ENCODE assay signal across 19 mouse cellular contexts in genomic region chr4:125897707-125898106, GRCm38 (mm10).
DNase-seq lines count a peak whose midpoint lies in the region; ATAC-seq and TF ChIP-seq lines count a peak whose summit lies in the region.
"Had no signal": no experiment of that assay in that cellular context is flagged by ENCODE, and none has a peak within 500 bp of the region (broad histone marks: within the 10 kb centered on the region; RNA-seq: fewer than 3 reads in every experiment).

No protein-coding gene starts in this region.

- 0 out of 2 replicates have a peak, but pooled peaks cover 4% of the 10 kb centered on the region for H3K4me1 ChIP-seq in heart, embryonic 11.5 days (ENCODE audit: control insufficient read depth, insufficient read depth, low read length)
- no peaks in the 10 kb centered on the region for H3K4me1 ChIP-seq in lung, embryonic 15.5 days
- no peaks in the 10 kb centered on the region for H3K4me1 ChIP-seq in lung, postnatal 0 days (ENCODE audit: insufficient read depth, low read depth, low read length)
- H3K4me1 ChIP-seq in liver, embryonic 14.5 days (replicated peaks; ENCODE audit: control insufficient read depth in 2 of 2, insufficient read depth in 2 of 2, low read length in 1 of 2): no peaks in the 10 kb centered on the region; a peak in 1 of 4 replicates
- peaks cover 18% of the 10 kb centered on the region; the same call in 1 of the 2 replicates for H3K4me1 ChIP-seq in midbrain, embryonic 16.5 days (ENCODE audit: control insufficient read depth, insufficient read depth, low read length)

- H3K4me3 ChIP-seq in heart, embryonic 11.5 days (ENCODE audit: low read depth, low read length): no peak overlapping the region
- no peak overlapping the region for H3K4me3 ChIP-seq in lung, embryonic 15.5 days
- H3K4me3 ChIP-seq in lung, postnatal 0 days (ENCODE audit: low read depth, low read length): no peak overlapping the region
- H3K4me3 ChIP-seq in liver, embryonic 14.5 days (ENCODE audit: insufficient read depth in 1 of 2, low read depth in 2 of 2, low read length in 2 of 2): no peak overlapping the region
- no peak overlapping the region for H3K4me3 ChIP-seq in midbrain, embryonic 16.5 days (ENCODE audit: low read depth, low read length)
- H3K4me3 ChIP-seq: erythroblast, embryonic 14.5 days; forebrain, embryonic 12.5 days; heart, embryonic 13.5 days; hindbrain, embryonic 15.5 days; intestine, embryonic 15.5 days; limb, embryonic 10.5 days had no signal

- no peak overlapping the region for H3K27ac ChIP-seq in heart, embryonic 11.5 days (ENCODE audit: low read depth, low read length)
- no peak overlapping the region for H3K27ac ChIP-seq in lung, embryonic 15.5 days
- H3K27ac ChIP-seq in lung, postnatal 0 days (ENCODE audit: low read length): no peak overlapping the region
- H3K27ac ChIP-seq in liver, embryonic 14.5 days: no peak overlapping the region
- no peak overlapping the region for H3K27ac ChIP-seq in midbrain, embryonic 16.5 days (ENCODE audit: low read length)
- H3K27ac ChIP-seq: forebrain, embryonic 12.5 days; heart, embryonic 13.5 days; hindbrain, embryonic 15.5 days; intestine, embryonic 15.5 days; limb, embryonic 10.5 days had no signal

- no peak for DNase-seq in heart, postnatal 10 days
- DNase-seq in lung, postnatal 0 days (ENCODE audit: low spot score): no peak
- no peak for DNase-seq in liver, embryonic 14.5 days (ENCODE audit: low read depth in 3 of 3, low spot score in 3 of 3)
- DNase-seq in urinary bladder, postnatal 4 days (ENCODE audit: low spot score in 2 of 2): no peak
- DNase-seq: adrenal gland, postnatal 36 days; cerebellum, adult 11 months; heart, postnatal 36 days; kidney, adult 8-10 months; kidney, postnatal 14 days; lung, postnatal 14 days had no signal

- no peaks in the 10 kb centered on the region for H3K9me3 ChIP-seq in heart, embryonic 11.5 days (replicated peaks; ENCODE audit: control insufficient read depth, low read length)
- no peaks in the 10 kb centered on the region for H3K9me3 ChIP-seq in lung, embryonic 15.5 days
- H3K9me3 ChIP-seq in lung, postnatal 0 days (ENCODE audit: low read length): no peaks in the 10 kb centered on the region
- H3K9me3 ChIP-seq in liver, embryonic 14.5 days (ENCODE audit: control insufficient read depth, low read length): no peaks in the 10 kb centered on the region
- no peaks in the 10 kb centered on the region for H3K9me3 ChIP-seq in midbrain, embryonic 16.5 days (replicated peaks; ENCODE audit: control insufficient read depth, low read length, poor library complexity, severe bottlenecking)
- H3K9me3 ChIP-seq: forebrain, embryonic 12.5 days; heart, embryonic 13.5 days; hindbrain, embryonic 15.5 days; intestine, embryonic 15.5 days; limb, embryonic 10.5 days had no signal

- WGBS in heart, embryonic 11.5 days (ENCODE audit: insufficient replicate concordance): 40% methylated on average over 2 of the region's 2 CpGs
- 60% methylated on average over 2 of the region's 2 CpGs for WGBS in lung, embryonic 15.5 days
- 62% methylated on average over 2 of the region's 2 CpGs for WGBS in lung, postnatal 0 days
- 15% methylated on average over 2 of the region's 2 CpGs for WGBS in liver, embryonic 14.5 days (ENCODE audit: insufficient replicate concordance)
- 74% methylated on average over 2 of the region's 2 CpGs for WGBS in midbrain, embryonic 16.5 days

- intact Hi-C loops in heart, postnatal 10 days (cut with DNase I): no loop called here

- H3K4me2 ChIP-seq in heart, embryonic 11.5 days: no peak overlapping the region
- H3K4me2 ChIP-seq in lung, embryonic 15.5 days: no peak overlapping the region
- no peak overlapping the region for H3K4me2 ChIP-seq in lung, postnatal 0 days (replicated peaks; ENCODE audit: low read depth, low read length)
- H3K4me2 ChIP-seq in liver, embryonic 14.5 days (ENCODE audit: low read depth): no peak overlapping the region
- H3K4me2 ChIP-seq in midbrain, embryonic 16.5 days (ENCODE audit: low read length): no peak overlapping the region
- H3K4me2 ChIP-seq: forebrain, embryonic 12.5 days; heart, embryonic 13.5 days; hindbrain, embryonic 15.5 days; intestine, embryonic 15.5 days had no signal

- H3K36me3 ChIP-seq in heart, embryonic 11.5 days (ENCODE audit: control insufficient read depth, insufficient read depth, low read length): no peaks in the 10 kb centered on the region
- H3K36me3 ChIP-seq in lung, embryonic 15.5 days: no peaks in the 10 kb centered on the region
- no peaks in the 10 kb centered on the region for H3K36me3 ChIP-seq in lung, postnatal 0 days (ENCODE audit: insufficient read depth, low read length)
- no peaks in the 10 kb centered on the region for H3K36me3 ChIP-seq in liver, embryonic 14.5 days (replicated peaks; ENCODE audit: control insufficient read depth, insufficient read depth, low read depth)
- H3K36me3 ChIP-seq in midbrain, embryonic 16.5 days (ENCODE audit: control insufficient read depth, insufficient read depth, low read length): no peaks in the 10 kb centered on the region
- H3K36me3 ChIP-seq: forebrain, embryonic 12.5 days; heart, embryonic 13.5 days; hindbrain, embryonic 15.5 days; intestine, embryonic 15.5 days; limb, embryonic 10.5 days had no signal

- H3K27me3 ChIP-seq in heart, embryonic 11.5 days (ENCODE audit: control insufficient read depth, insufficient read depth, low read length): no peaks in the 10 kb centered on the region
- H3K27me3 ChIP-seq in lung, embryonic 15.5 days: no peaks in the 10 kb centered on the region
- no peaks in the 10 kb centered on the region for H3K27me3 ChIP-seq in lung, postnatal 0 days (replicated peaks; ENCODE audit: insufficient read depth, low read length)
- H3K27me3 ChIP-seq in liver, embryonic 14.5 days (ENCODE audit: control insufficient read depth, insufficient read depth, low read length): no peaks in the 10 kb centered on the region
- H3K27me3 ChIP-seq in midbrain, embryonic 16.5 days (ENCODE audit: control insufficient read depth, insufficient read depth, low read depth, low read length): no peaks in the 10 kb centered on the region
- H3K27me3 ChIP-seq: heart, embryonic 13.5 days; hindbrain, embryonic 15.5 days had no signal

- H3K9ac ChIP-seq in heart, embryonic 11.5 days (ENCODE audit: low read depth, low read length): no peak overlapping the region
- no peak overlapping the region for H3K9ac ChIP-seq in lung, embryonic 15.5 days
- H3K9ac ChIP-seq in lung, postnatal 0 days (replicated peaks; ENCODE audit: low read depth): no peak overlapping the region
- H3K9ac ChIP-seq in liver, embryonic 14.5 days (replicated peaks): no peak overlapping the region
- no peak overlapping the region for H3K9ac ChIP-seq in midbrain, embryonic 16.5 days (ENCODE audit: low read depth, low read length)
- H3K9ac ChIP-seq: forebrain, embryonic 12.5 days; heart, embryonic 13.5 days; hindbrain, embryonic 15.5 days; intestine, embryonic 15.5 days had no signal

- TF ChIP-seq EP300 in lung, postnatal 0 days (IDR thresholded peaks at IDR 0.05): no peak
- TF ChIP-seq EP300 in liver, embryonic 14.5 days (IDR thresholded peaks at IDR 0.05; ENCODE audit: low read depth): no peak

- peak; percentile 70; the same call in 1 of the 2 replicates for ATAC-seq in heart, embryonic 11.5 days (replicated peaks; ENCODE audit: insufficient number of reproducible peaks, low FRiP score, low TSS enrichment)
- ATAC-seq in lung, embryonic 15.5 days (ENCODE audit: borderline replicate concordance, extremely low read depth, low FRiP score, low TSS enrichment): 0 out of 2 replicates have a peak, but pooled peaks have one; percentile 37
- ATAC-seq in lung, postnatal 0 days: no peak
- ATAC-seq in liver, embryonic 14.5 days (ENCODE audit: insufficient read depth): peak; percentile 55; the same call in 1 of the 2 replicates
- ATAC-seq in midbrain, embryonic 16.5 days: peak; percentile 34; the same call in 1 of the 2 replicates
- ATAC-seq: intestine, embryonic 15.5 days had no signal

- no peak for TF ChIP-seq CTCF in lung, postnatal 0 days (IDR thresholded peaks at IDR 0.05)
- TF ChIP-seq CTCF in liver, embryonic 14.5 days (IDR thresholded peaks at IDR 0.05; ENCODE audit: low read depth): no peak
